Mouse (Mus musculus) cerebellum, postnatal 36 days (tissue): ENCODE results near the gene Mettl7a2.
"Not testable (repeated sequence)": the region's sequence is repeated elsewhere in the genome, so short reads cannot be mapped to it uniquely, and the experiment has no call there.

Experiments used
- DNase-seq, 2 experiments: peaks; one replicate each; pipeline ENCODE4 v3.0.0; 2021 to 2022; ENCODE audit warnings: mixed read lengths in 2 of 2

Gene Mettl7a2

GRCm38 (mm10) chr15:100341314-100341980, 11.6 kb upstream of the Mettl7a2 start:
- not testable (repeated sequence) for DNase-seq

- DNase-seq = no peak
Measured at GRCm38 (mm10) chr15:100345484-100345883, 7.5 kb upstream of the Mettl7a2 start.

- DNase-seq = no peak
Measured at GRCm38 (mm10) chr15:100346761-100347160, 6.2 kb upstream of the Mettl7a2 start.

- no peak for DNase-seq
Measured at GRCm38 (mm10) chr15:100349496-100349895, 3.5 kb upstream of the Mettl7a2 start.

- no peak for DNase-seq
Measured at GRCm38 (mm10) chr15:100351501-100352060, 1.4 kb upstream of the Mettl7a2 start.

GRCm38 (mm10) chr15:100353399-100353798, 399 bp downstream of the Mettl7a2 start:
- not testable (repeated sequence) for DNase-seq

GRCm38 (mm10) chr15:100355876-100356275, 2.9 kb downstream of the Mettl7a2 start:
- no peak for DNase-seq

GRCm38 (mm10) chr15:100364242-100364641, 11.2 kb downstream of the Mettl7a2 start, which contains the start of gene Higd1c:
TSS of gene Higd1c (plus strand) at chr15:100364542.
- no peak for DNase-seq

GRCm38 (mm10) chr15:100365967-100366366, 13.0 kb downstream of the Mettl7a2 start:
- DNase-seq = not testable (repeated sequence)

- DNase-seq = no peak
Measured at GRCm38 (mm10) chr15:100367119-100367518, 14.1 kb downstream of the Mettl7a2 start.

- peak; percentile 50 to 71 for DNase-seq
Measured at GRCm38 (mm10) chr15:100375066-100375465, 22.1 kb downstream of the Mettl7a2 start.

GRCm38 (mm10) chr15:100377847-100378505, 25.0 kb downstream of the Mettl7a2 start:
- peak in 1 of 2 experiments; percentile 10 for DNase-seq

- DNase-seq = no peak
Measured at GRCm38 (mm10) chr15:100379658-100380057, 26.7 kb downstream of the Mettl7a2 start.

GRCm38 (mm10) chr15:100380104-100380503, 27.1 kb downstream of the Mettl7a2 start:
- no peak for DNase-seq

- DNase-seq = no peak
Measured at GRCm38 (mm10) chr15:100385705-100386104, 32.7 kb downstream of the Mettl7a2 start.

- no peak for DNase-seq
Measured at GRCm38 (mm10) chr15:100387544-100388223, 34.7 kb downstream of the Mettl7a2 start.

GRCm38 (mm10) chr15:100388224-100388835, 35.3 kb downstream of the Mettl7a2 start:
- no peak for DNase-seq

- no peak for DNase-seq
Measured at GRCm38 (mm10) chr15:100388886-100389285, 35.9 kb downstream of the Mettl7a2 start.

GRCm38 (mm10) chr15:100391066-100391465, 38.1 kb downstream of the Mettl7a2 start:
- no peak for DNase-seq

GRCm38 (mm10) chr15:100391599-100391998, 38.6 kb downstream of the Mettl7a2 start:
- no peak for DNase-seq

GRCm38 (mm10) chr15:100393016-100393415, 40.0 kb downstream of the Mettl7a2 start:
- no peak for DNase-seq

GRCm38 (mm10) chr15:100395561-100395960, 42.6 kb downstream of the Mettl7a2 start:
- DNase-seq = no peak
